Mouse (Mus musculus): Measurements from ENCODE around the gene Sik2. TPM values are rescaled to one million over a fixed set of nuclear protein-coding genes. Genes with fewer than 3 reads are reported as not detected.

The Sik2 gene
- total and polyA plus RNA-seq, 3 experiments, result 7.5 to 12.1 TPM; not detected in 1

DNA sequence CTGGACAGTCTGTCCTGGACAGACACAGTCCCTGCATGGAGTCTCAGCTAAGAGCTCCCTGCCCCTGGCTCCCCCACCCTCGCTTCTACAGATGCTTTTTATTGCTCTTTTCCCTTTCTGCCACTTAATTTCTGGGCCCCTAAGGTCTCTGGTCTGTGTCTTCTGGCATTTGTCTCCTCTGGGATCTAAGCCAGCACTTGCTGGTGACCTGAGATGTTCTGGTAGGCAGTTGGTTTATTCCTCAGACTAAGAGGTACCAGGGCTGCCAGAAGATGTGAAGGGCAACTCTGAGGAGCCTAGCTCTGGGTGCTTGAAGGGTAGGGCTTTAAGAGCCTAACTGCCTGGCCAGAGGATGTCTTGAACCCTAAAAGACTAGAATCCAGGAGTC is 123.3 kb downstream of the Sik2 start:
- Histone ChIP-seq H3K9me3 (replicated peaks; ENCODE audit: insufficient read depth, low read length) (no peaks in the 10 kb centered on the region), H3K4me1 (ENCODE audit: control insufficient read depth in 1 of 2, insufficient read depth in 2 of 2, low read length in 2 of 2) (no peaks in the 10 kb centered on the region), H3K9ac (ENCODE audit: control insufficient read depth, low read depth, low read length, poor library complexity, severe bottlenecking) (no peak overlapping the region), H3K27ac (ENCODE audit: control insufficient read depth, low read depth, low read length) (no peak overlapping the region), H3K36me3 (ENCODE audit: control insufficient read depth in 1 of 2, insufficient read depth in 2 of 2, low read length in 2 of 2) (peaks cover 0 to 2% of the 10 kb centered on the region in 2 experiments; a peak in 1 of 4 replicates), H3K27me3 (ENCODE audit: control insufficient read depth in 1 of 2, insufficient read depth in 2 of 2, low read length in 2 of 2) (no peaks in the 10 kb centered on the region), H3K4me3 (ENCODE audit: control insufficient read depth in 1 of 2, insufficient read depth in 1 of 2, low read depth in 2 of 2, low read length in 2 of 2) (no peak overlapping the region), H3K79me2 (ENCODE audit: control insufficient read depth, insufficient read depth, low read length, poor library complexity) (no peaks in the 10 kb centered on the region)
- no peak for DNase-seq (ENCODE audit: low read depth, low spot score)
- TF ChIP-seq HCFC1 (IDR thresholded peaks at IDR 0.05; ENCODE audit: low read depth, low read length) (no peak), MEF2A (IDR thresholded peaks at IDR 0.05; ENCODE audit: extremely low read depth, insufficient replicate concordance, low read depth, low read length, poor library complexity, severe bottlenecking) (no peak), GATA1 (IDR thresholded peaks at IDR 0.05; ENCODE audit: low read depth, low read length) (no peak), NELFE (IDR thresholded peaks at IDR 0.05; ENCODE audit: low read depth, low read length) (no peak), E2F4 (IDR thresholded peaks at IDR 0.05; ENCODE audit: borderline replicate concordance, low read depth, low read length) (no peak), MYC (IDR thresholded peaks at IDR 0.05; ENCODE audit: low read depth, low read length) (no peak), UBTF (IDR thresholded peaks at IDR 0.05; ENCODE audit: borderline replicate concordance, insufficient read depth, low read depth, low read length) (no peak), MAZ (IDR thresholded peaks at IDR 0.05; ENCODE audit: low read depth, low read length) (no peak), MXI1 (IDR thresholded peaks at IDR 0.05; ENCODE audit: low read depth, low read length) (no peak)

DNA sequence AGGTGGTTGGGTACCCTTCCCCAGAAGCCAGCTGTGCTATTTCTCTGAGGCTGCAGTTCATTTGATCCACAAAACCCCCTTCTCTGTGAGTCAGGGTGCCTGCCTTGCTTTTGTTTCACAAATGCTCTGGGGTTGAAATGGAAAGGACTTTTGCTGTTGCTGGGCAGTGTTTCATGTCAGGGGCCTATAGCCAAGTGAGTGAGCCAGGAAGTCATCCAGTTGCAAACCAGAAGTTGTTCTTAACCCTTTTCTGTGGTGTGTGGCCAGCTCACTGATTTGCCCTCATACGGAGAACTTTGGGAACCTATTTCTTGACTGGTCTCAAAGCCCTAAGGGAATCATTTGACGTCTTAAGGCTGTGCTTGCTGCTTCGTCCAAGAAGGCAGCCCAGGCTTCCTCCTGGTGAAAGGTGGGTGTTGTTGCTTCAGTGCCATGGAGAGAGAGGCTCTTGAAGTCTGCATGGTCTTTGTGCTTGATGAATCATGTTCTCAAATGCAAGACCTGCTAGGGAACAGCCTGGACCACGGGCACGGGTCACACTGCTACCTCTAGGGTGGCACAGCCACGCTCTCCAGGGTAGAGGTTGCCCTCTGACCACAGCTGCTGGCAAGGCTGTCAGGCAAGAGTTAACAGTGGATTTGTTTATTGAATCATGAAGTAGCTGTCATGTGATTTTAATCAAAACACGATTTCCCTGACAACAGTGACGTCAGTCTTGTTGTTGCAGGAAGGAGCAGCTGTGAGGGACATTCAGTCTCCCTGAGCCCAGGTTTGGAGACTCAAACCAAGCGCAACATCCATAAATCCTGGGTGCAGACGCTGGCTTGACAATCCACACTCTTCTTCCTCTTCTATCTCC is 123.9 kb downstream of the Sik2 start:
- H3K36me3 ChIP-seq (ENCODE audit: control insufficient read depth in 1 of 2, insufficient read depth in 2 of 2, low read length in 2 of 2), result peaks cover 0 to 2% of the 10 kb centered on the region in 2 experiments; a peak in 1 of 4 replicates

DNA sequence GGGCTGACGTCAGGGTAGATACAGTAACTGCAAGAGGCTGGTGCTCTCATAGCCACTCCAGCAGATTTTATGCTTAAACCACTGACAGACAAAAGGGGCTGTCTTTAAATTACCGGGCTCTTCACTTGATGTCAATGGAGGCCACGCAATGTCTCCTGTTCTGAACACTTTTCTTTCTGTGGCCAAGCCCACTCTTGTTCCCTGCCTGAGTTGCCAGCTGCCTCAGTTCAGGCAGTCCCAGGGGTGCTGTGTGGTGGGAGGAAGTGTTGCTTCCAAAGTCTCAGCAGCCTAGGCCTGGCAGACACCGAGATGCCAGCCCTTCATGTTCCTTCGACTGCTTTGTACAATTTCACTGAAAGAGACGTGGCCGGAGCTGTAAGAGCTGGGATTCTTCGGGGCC is 124.8 kb downstream of the Sik2 start:
- peaks cover 0 to 4% of the 10 kb centered on the region in 2 experiments; a peak in 1 of 4 replicates for H3K36me3 ChIP-seq (ENCODE audit: control insufficient read depth in 1 of 2, insufficient read depth in 2 of 2, low read length in 2 of 2)
- TF ChIP-seq SIN3A (IDR thresholded peaks at IDR 0.05; ENCODE audit: low read length) (no peak), POLR2A (IDR thresholded peaks at IDR 0.05; ENCODE audit: control insufficient read depth in 1 of 2, insufficient read depth in 1 of 2, low read depth in 1 of 2, low read length in 2 of 2, poor library complexity in 1 of 2) (no peak), TBP (IDR thresholded peaks at IDR 0.05; ENCODE audit: low read depth, low read length) (no peak), ZC3H11A (IDR thresholded peaks at IDR 0.05; ENCODE audit: low read depth, low read length) (no peak), CHD1 (IDR thresholded peaks at IDR 0.05; ENCODE audit: low read depth, low read length) (no peak), USF1 (IDR thresholded peaks at IDR 0.05; ENCODE audit: low read depth, low read length) (no peak)
- no peaks in the 10 kb centered on the region for H3K27me3 ChIP-seq (ENCODE audit: control insufficient read depth in 1 of 2, insufficient read depth in 2 of 2, low read length in 2 of 2)
- H3K9ac ChIP-seq (ENCODE audit: control insufficient read depth, low read depth, low read length, poor library complexity, severe bottlenecking), result no peak overlapping the region
- no peak overlapping the region for H3K4me3 ChIP-seq (ENCODE audit: control insufficient read depth in 1 of 2, insufficient read depth in 1 of 2, low read depth in 2 of 2, low read length in 2 of 2)
- H3K9me3 ChIP-seq (replicated peaks; ENCODE audit: insufficient read depth, low read length), result no peaks in the 10 kb centered on the region
- H3K27ac ChIP-seq (ENCODE audit: control insufficient read depth, low read depth, low read length), result no peak overlapping the region
- DNase-seq (ENCODE audit: low read depth, low spot score), result no peak
- H3K4me1 ChIP-seq (ENCODE audit: control insufficient read depth in 1 of 2, insufficient read depth in 2 of 2, low read length in 2 of 2), result no peaks in the 10 kb centered on the region
- H3K79me2 ChIP-seq (ENCODE audit: control insufficient read depth, insufficient read depth, low read length, poor library complexity), result no peaks in the 10 kb centered on the region

More for the DNA sequence above, 123.9 kb downstream of the Sik2 start:
- no peak overlapping the region for H3K4me3 ChIP-seq (ENCODE audit: control insufficient read depth in 1 of 2, insufficient read depth in 1 of 2, low read depth in 2 of 2, low read length in 2 of 2)
- no peak overlapping the region for H3K9ac ChIP-seq (ENCODE audit: control insufficient read depth, low read depth, low read length, poor library complexity, severe bottlenecking)
- no peaks in the 10 kb centered on the region for H3K79me2 ChIP-seq (ENCODE audit: control insufficient read depth, insufficient read depth, low read length, poor library complexity)
- no peaks in the 10 kb centered on the region for H3K9me3 ChIP-seq (replicated peaks; ENCODE audit: insufficient read depth, low read length)
- no peaks in the 10 kb centered on the region for H3K27me3 ChIP-seq (ENCODE audit: control insufficient read depth in 1 of 2, insufficient read depth in 2 of 2, low read length in 2 of 2)
- TF ChIP-seq POLR2AphosphoS5 (IDR thresholded peaks at IDR 0.05; ENCODE audit: borderline replicate concordance, low read depth, low read length) (no peak), MAFK (IDR thresholded peaks at IDR 0.05; ENCODE audit: borderline replicate concordance, low read depth, low read length) (no peak), ETS1 (IDR thresholded peaks at IDR 0.05; ENCODE audit: low read depth, low read length) (no peak), MAX (IDR thresholded peaks at IDR 0.05; ENCODE audit: low read length) (no peak), ZMIZ1 (IDR thresholded peaks at IDR 0.05; ENCODE audit: low read depth, low read length) (no peak), NRF1 (IDR thresholded peaks at IDR 0.05; ENCODE audit: insufficient read depth, low read depth, low read length, poor library complexity, severe bottlenecking) (no peak), SMC3 (IDR thresholded peaks at IDR 0.05; ENCODE audit: low read depth, low read length) (no peak)
- DNase-seq (ENCODE audit: low read depth, low spot score), result no peak
- no peak overlapping the region for H3K27ac ChIP-seq (ENCODE audit: control insufficient read depth, low read depth, low read length)
- no peaks in the 10 kb centered on the region for H3K4me1 ChIP-seq (ENCODE audit: control insufficient read depth in 1 of 2, insufficient read depth in 2 of 2, low read length in 2 of 2)

All from MEL (cell line).